Mouse (Mus musculus): Measurements from ENCODE around the gene Ccdc186. TPM values are rescaled to one million over a fixed set of nuclear protein-coding genes. Genes with fewer than 3 reads are reported as not detected.
"Not testable (repeated sequence)": the region's sequence is repeated elsewhere in the genome, so short reads cannot be mapped to it uniquely, and the experiment has no call there.

The Ccdc186 gene
- polyA plus RNA-seq, 1 experiment from 2014 or later = 17.4 TPM

GRCm38 (mm10) chr19:56769024-56769423, 53.0 kb downstream of the Ccdc186 start:
- H3K27me3 ChIP-seq (ENCODE audit: control insufficient read depth, insufficient read depth, low read length) = no peaks in the 10 kb centered on the region
- H3K9me3 ChIP-seq (replicated peaks; ENCODE audit: control insufficient read depth, low read length) = 0 out of 2 replicates have a peak, but pooled peaks cover 7% of the 10 kb centered on the region
- 83% methylated on average over 9 of the region's 9 CpGs for WGBS
- no peak overlapping the region for H3K4me2 ChIP-seq (ENCODE audit: low read depth, low read length)
- no peak for ATAC-seq (replicated peaks; ENCODE audit: extremely low read depth, insufficient read depth, low FRiP score)
- H3K27ac ChIP-seq (ENCODE audit: low read length) = no peak overlapping the region
- H3K36me3 ChIP-seq (ENCODE audit: control insufficient read depth, insufficient read depth) = no peaks in the 10 kb centered on the region
- H3K9ac ChIP-seq (ENCODE audit: low read length) = no peak overlapping the region
- H3K4me3 ChIP-seq (ENCODE audit: low read length) = no peak overlapping the region
- H3K4me1 ChIP-seq (ENCODE audit: control insufficient read depth, insufficient read depth, low read length) = peaks cover 7% of the 10 kb centered on the region

DNA sequence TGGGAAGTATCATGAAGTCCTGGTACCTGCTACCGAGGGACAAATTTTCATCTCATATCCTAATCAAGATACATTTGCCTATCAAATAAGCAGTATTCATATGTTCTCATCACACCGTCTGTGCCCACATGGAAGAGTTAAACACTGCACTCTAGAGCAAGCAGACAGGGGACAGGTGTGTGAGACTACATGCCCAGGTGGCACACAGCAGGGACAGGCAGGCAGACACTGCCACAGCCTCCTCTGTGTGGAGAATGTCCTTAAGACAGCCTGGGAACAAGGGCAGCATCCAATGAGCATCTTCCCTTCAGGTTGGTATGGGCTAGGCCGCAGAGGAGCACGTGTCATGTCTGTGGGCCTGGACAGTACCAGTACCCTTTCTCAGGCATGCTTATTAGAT, 59.3 kb downstream of the Ccdc186 start:
- Histone ChIP-seq H3K4me3 (ENCODE audit: low read length) (no peak overlapping the region), H3K36me3 (ENCODE audit: control insufficient read depth, insufficient read depth) (no peaks in the 10 kb centered on the region), H3K4me1 (ENCODE audit: control insufficient read depth, insufficient read depth, low read length) (peaks cover 20% of the 10 kb centered on the region), H3K9me3 (replicated peaks; ENCODE audit: control insufficient read depth, low read length) (0 out of 2 replicates have a peak, but pooled peaks cover 7% of the 10 kb centered on the region), H3K27me3 (ENCODE audit: control insufficient read depth, insufficient read depth, low read length) (no peaks in the 10 kb centered on the region), H3K9ac (ENCODE audit: low read length) (no peak overlapping the region), H3K4me2 (ENCODE audit: low read depth, low read length) (no peak overlapping the region), H3K27ac (ENCODE audit: low read length) (no peak overlapping the region)
- 95% methylated on average over 4 of the region's 4 CpGs for WGBS
- no peak for ATAC-seq (replicated peaks; ENCODE audit: extremely low read depth, insufficient read depth, low FRiP score)

- Histone ChIP-seq H3K27me3 (ENCODE audit: control insufficient read depth, insufficient read depth, low read length) (no peaks in the 10 kb centered on the region), H3K4me2 (ENCODE audit: low read depth, low read length) (no peak overlapping the region), H3K9me3 (replicated peaks; ENCODE audit: control insufficient read depth, low read length) (0 out of 2 replicates have a peak, but pooled peaks cover 2% of the 10 kb centered on the region), H3K9ac (ENCODE audit: low read length) (no peak overlapping the region), H3K36me3 (ENCODE audit: control insufficient read depth, insufficient read depth) (no peaks in the 10 kb centered on the region), H3K4me3 (ENCODE audit: low read length) (no peak overlapping the region), H3K4me1 (ENCODE audit: control insufficient read depth, insufficient read depth, low read length) (peaks cover 26% of the 10 kb centered on the region), H3K27ac (ENCODE audit: low read length) (peak overlapping the region; percentile 68)
- no peak for ATAC-seq (replicated peaks; ENCODE audit: extremely low read depth, insufficient read depth, low FRiP score)
- 69% methylated on average over 2 of the region's 2 CpGs for WGBS
Measured at GRCm38 (mm10) chr19:56761727-56762126, 60.3 kb downstream of the Ccdc186 start.

- ATAC-seq (replicated peaks; ENCODE audit: extremely low read depth, insufficient read depth, low FRiP score) = peak; percentile 43; the same call in 1 of the 2 replicates
- 49% methylated on average over 5 of the region's 5 CpGs for WGBS
Measured at GRCm38 (mm10) chr19:56761096-56761495, 60.9 kb downstream of the Ccdc186 start.

DNA sequence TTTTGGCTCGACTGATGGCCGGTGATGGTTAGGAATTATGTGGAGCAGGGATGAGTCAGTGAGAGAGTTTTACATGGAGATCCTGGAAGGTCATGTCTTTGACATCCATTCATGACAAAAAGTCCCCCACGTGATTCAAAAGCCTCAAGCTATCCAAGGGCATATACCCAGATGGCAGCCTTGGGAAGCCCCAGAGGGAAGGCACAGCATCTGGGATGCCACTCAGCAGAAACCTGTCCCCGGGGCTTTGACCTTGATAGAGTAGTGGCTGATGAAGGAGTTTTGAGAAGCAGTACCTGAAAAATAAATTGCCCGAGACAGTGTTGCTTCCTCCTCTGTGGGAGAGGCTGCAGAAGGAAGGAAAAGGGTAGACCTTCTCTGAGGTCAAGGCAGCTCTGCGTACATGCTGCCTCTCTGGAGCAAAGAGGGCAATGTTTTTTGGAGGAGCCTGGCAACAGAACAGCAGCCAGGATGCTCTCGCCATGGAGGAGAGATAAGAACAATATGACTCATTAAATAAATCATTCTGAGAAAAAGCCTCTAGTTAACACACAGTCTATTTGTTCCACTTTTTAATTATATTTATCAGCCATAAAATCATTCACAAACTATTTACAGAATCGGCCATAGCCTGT, 61.6 kb downstream of the Ccdc186 start:
- H3K4me2 ChIP-seq (ENCODE audit: low read depth, low read length) = no peak overlapping the region
- no peaks in the 10 kb centered on the region for H3K27me3 ChIP-seq (ENCODE audit: control insufficient read depth, insufficient read depth, low read length)
- H3K9ac ChIP-seq (ENCODE audit: low read length) = no peak overlapping the region
- no peaks in the 10 kb centered on the region for H3K36me3 ChIP-seq (ENCODE audit: control insufficient read depth, insufficient read depth)
- 65% methylated on average over 8 of the region's 8 CpGs for WGBS
- no peak for ATAC-seq (replicated peaks; ENCODE audit: extremely low read depth, insufficient read depth, low FRiP score)
- H3K27ac ChIP-seq (ENCODE audit: low read length) = peak overlapping the region; percentile 37
- peaks cover 28% of the 10 kb centered on the region for H3K4me1 ChIP-seq (ENCODE audit: control insufficient read depth, insufficient read depth, low read length)
- H3K4me3 ChIP-seq (ENCODE audit: low read length) = no peak overlapping the region
- H3K9me3 ChIP-seq (replicated peaks; ENCODE audit: control insufficient read depth, low read length) = no peaks in the 10 kb centered on the region

More at GRCm38 (mm10) chr19:56761096-56761495, 60.9 kb downstream of the Ccdc186 start:
- Histone ChIP-seq H3K36me3 (ENCODE audit: control insufficient read depth, insufficient read depth) (no peaks in the 10 kb centered on the region), H3K4me3 (ENCODE audit: low read length) (no peak overlapping the region), H3K9ac (ENCODE audit: low read length) (no peak overlapping the region), H3K4me1 (ENCODE audit: control insufficient read depth, insufficient read depth, low read length) (peaks cover 28% of the 10 kb centered on the region), H3K27ac (ENCODE audit: low read length) (peak overlapping the region; percentile 68), H3K4me2 (ENCODE audit: low read depth, low read length) (no peak overlapping the region), H3K27me3 (ENCODE audit: control insufficient read depth, insufficient read depth, low read length) (no peaks in the 10 kb centered on the region), H3K9me3 (replicated peaks; ENCODE audit: control insufficient read depth, low read length) (no peaks in the 10 kb centered on the region)

- no peak for ATAC-seq (replicated peaks; ENCODE audit: extremely low read depth, insufficient read depth, low FRiP score)
- Histone ChIP-seq H3K36me3 (ENCODE audit: control insufficient read depth, insufficient read depth) (no peaks in the 10 kb centered on the region), H3K9ac (ENCODE audit: low read length) (no peak overlapping the region), H3K4me2 (ENCODE audit: low read depth, low read length) (no peak overlapping the region), H3K9me3 (replicated peaks; ENCODE audit: control insufficient read depth, low read length) (no peaks in the 10 kb centered on the region), H3K4me1 (ENCODE audit: control insufficient read depth, insufficient read depth, low read length) (peaks cover 28% of the 10 kb centered on the region), H3K27me3 (ENCODE audit: control insufficient read depth, insufficient read depth, low read length) (no peaks in the 10 kb centered on the region), H3K27ac (ENCODE audit: low read length) (no peak overlapping the region), H3K4me3 (ENCODE audit: low read length) (no peak overlapping the region)
- WGBS = 67% methylated on average over 4 of the region's 4 CpGs
Measured at GRCm38 (mm10) chr19:56759740-56760139, 62.2 kb downstream of the Ccdc186 start.

DNA sequence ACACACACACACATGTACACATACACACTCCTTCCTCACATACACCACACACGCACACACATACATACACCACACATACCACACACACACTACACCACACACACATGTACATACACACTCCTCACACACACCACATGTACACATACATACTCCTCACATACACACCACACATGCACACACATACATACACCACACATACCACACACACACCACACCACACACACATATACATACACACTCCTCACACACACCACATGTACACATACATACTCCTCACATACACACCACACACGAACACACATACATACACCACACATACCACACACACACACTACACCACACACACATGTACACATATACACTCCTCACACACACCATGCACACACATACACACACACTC, 63.7 kb downstream of the Ccdc186 start:
- peaks cover 28% of the 10 kb centered on the region for H3K4me1 ChIP-seq (ENCODE audit: control insufficient read depth, insufficient read depth, low read length)
- no peak overlapping the region for H3K4me3 ChIP-seq (ENCODE audit: low read length)
- WGBS = 94% methylated on average over 2 of the region's 2 CpGs
- H3K27me3 ChIP-seq (ENCODE audit: control insufficient read depth, insufficient read depth, low read length) = no peaks in the 10 kb centered on the region
- H3K27ac ChIP-seq (ENCODE audit: low read length) = no peak overlapping the region
- no peak overlapping the region for H3K9ac ChIP-seq (ENCODE audit: low read length)
- no peak overlapping the region for H3K4me2 ChIP-seq (ENCODE audit: low read depth, low read length)
- no peaks in the 10 kb centered on the region for H3K9me3 ChIP-seq (replicated peaks; ENCODE audit: control insufficient read depth, low read length)
- no peak for ATAC-seq (replicated peaks; ENCODE audit: extremely low read depth, insufficient read depth, low FRiP score)
- H3K36me3 ChIP-seq (ENCODE audit: control insufficient read depth, insufficient read depth) = no peaks in the 10 kb centered on the region

DNA sequence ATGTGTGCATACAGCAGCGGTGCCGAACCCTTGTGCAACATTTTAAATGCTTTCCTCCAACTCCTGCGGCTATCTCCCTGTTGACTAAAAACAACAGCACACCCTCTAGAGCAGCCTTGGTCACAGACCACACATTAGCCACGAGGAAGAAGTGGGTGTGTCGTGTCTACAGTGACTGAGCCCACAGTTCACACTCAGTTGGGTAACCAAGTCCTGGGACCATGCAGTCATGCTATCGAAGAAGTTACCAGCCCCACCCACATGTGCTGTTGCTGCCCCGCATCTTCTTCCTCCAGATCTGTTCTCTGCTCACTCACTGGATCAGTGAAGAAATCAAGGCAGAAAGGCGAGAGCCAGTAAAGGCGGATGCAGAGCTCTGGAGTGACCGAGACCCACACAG, 65.6 kb downstream of the Ccdc186 start:
- no peaks in the 10 kb centered on the region for H3K36me3 ChIP-seq (ENCODE audit: control insufficient read depth, insufficient read depth)
- H3K4me1 ChIP-seq (ENCODE audit: control insufficient read depth, insufficient read depth, low read length) = peaks cover 25% of the 10 kb centered on the region
- no peak overlapping the region for H3K4me3 ChIP-seq (ENCODE audit: low read length)
- H3K27me3 ChIP-seq (ENCODE audit: control insufficient read depth, insufficient read depth, low read length) = no peaks in the 10 kb centered on the region
- H3K9ac ChIP-seq (ENCODE audit: low read length) = no peak overlapping the region
- H3K9me3 ChIP-seq (replicated peaks; ENCODE audit: control insufficient read depth, low read length) = no peaks in the 10 kb centered on the region
- WGBS = 81% methylated on average over 10 of the region's 10 CpGs
- no peak overlapping the region for H3K4me2 ChIP-seq (ENCODE audit: low read depth, low read length)
- no peak for ATAC-seq (replicated peaks; ENCODE audit: extremely low read depth, insufficient read depth, low FRiP score)
- no peak overlapping the region for H3K27ac ChIP-seq (ENCODE audit: low read length)

DNA sequence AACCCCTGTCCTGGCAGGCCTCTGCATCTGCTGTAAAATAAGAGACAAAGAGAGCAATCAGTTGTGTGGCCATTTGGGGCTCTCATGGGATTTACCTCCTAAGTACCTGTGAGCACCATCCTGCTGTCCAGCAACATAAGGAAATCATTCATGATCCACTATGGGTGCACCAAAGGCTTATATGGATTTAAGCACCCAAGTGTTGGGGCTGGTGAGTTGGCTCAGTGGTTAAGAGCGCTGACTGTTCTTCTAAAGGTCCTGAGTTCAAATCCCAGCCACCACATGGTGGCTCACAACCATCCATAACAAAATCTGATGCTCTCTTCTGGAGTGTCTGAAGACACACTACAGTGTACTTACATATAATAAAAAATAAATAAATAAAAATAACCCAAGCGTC, 67.5 kb downstream of the Ccdc186 start:
- H3K27ac ChIP-seq (ENCODE audit: low read length); H3K27me3 ChIP-seq (ENCODE audit: control insufficient read depth, insufficient read depth, low read length); H3K4me2 ChIP-seq (ENCODE audit: low read depth, low read length); H3K36me3 ChIP-seq (ENCODE audit: control insufficient read depth, insufficient read depth); ATAC-seq (replicated peaks; ENCODE audit: extremely low read depth, insufficient read depth, low FRiP score); H3K9ac ChIP-seq (ENCODE audit: low read length); H3K4me3 ChIP-seq (ENCODE audit: low read length); H3K9me3 ChIP-seq (replicated peaks; ENCODE audit: control insufficient read depth, low read length): not testable (repeated sequence)
- H3K4me1 ChIP-seq (ENCODE audit: control insufficient read depth, insufficient read depth, low read length) = peaks cover 14% of the 10 kb centered on the region
- 96% methylated on average over 2 of the region's 2 CpGs for WGBS
